Mouse (Mus musculus): ENCODE measurements around the gene Speer4a.
"Not testable (repeated sequence)": the region's sequence is repeated elsewhere in the genome, so short reads cannot be mapped to it uniquely, and the experiment has no call there.

Gene Speer4a

GRCm38 (mm10) chr5:26039458-26039857, at the start of gene Speer4a:
Speer4a (minus strand) TSS chr5:26039558.
- DNase-seq (ENCODE audit: low read depth): not testable (repeated sequence)

- not testable (repeated sequence) for DNase-seq (ENCODE audit: low read depth)
Observed at GRCm38 (mm10) chr5:26079023-26079422, 39.7 kb upstream of the Speer4a start.

- no peak for DNase-seq (ENCODE audit: low read depth)
Observed at GRCm38 (mm10) chr5:26070716-26071115, 31.4 kb upstream of the Speer4a start.

- DNase-seq (ENCODE audit: low read depth): not testable (repeated sequence)
Observed at GRCm38 (mm10) chr5:26058481-26058880, 19.1 kb upstream of the Speer4a start, which contains the start of gene Gm7347. Gm7347 (minus strand) TSS chr5:26058581.

- DNase-seq (ENCODE audit: low read depth): not testable (repeated sequence)
Observed at GRCm38 (mm10) chr5:26022816-26023215, 16.5 kb downstream of the Speer4a start, which contains the start of gene Gm5862. Gm5862 (minus strand) TSS chr5:26022916.

- DNase-seq (ENCODE audit: low read depth): not testable (repeated sequence)
Observed at GRCm38 (mm10) chr5:26007697-26008096, 31.7 kb downstream of the Speer4a start.

- not testable (repeated sequence) for DNase-seq (ENCODE audit: low read depth)
Observed at GRCm38 (mm10) chr5:26006937-26007695, 32.2 kb downstream of the Speer4a start.

- not testable (repeated sequence) for DNase-seq (ENCODE audit: low read depth)
Observed at GRCm38 (mm10) chr5:26004698-26005097, 34.7 kb downstream of the Speer4a start, which contains the start of gene Gm1979. Gm1979 (minus strand) TSS chr5:26004798.

GRCm38 (mm10) chr5:25988550-25988949, 50.8 kb downstream of the Speer4a start, which contains the start of gene Gm21698:
Gm21698 (minus strand) TSS chr5:25988650.
- not testable (repeated sequence) for DNase-seq (ENCODE audit: low read depth)
